Mouse (Mus musculus) small intestine, adult 2 months (tissue): ENCODE results near the gene Gm7030. TPM values are rescaled to one million over a fixed set of nuclear protein-coding genes. Genes with fewer than 3 reads are reported as not detected.
"Not testable (repeated sequence)": the region's sequence is repeated elsewhere in the genome, so short reads cannot be mapped to it uniquely, and the experiment has no call there.

Experiments used
- H3K27ac ChIP-seq: fragments of 200-500 bp; 2 replicates; pipeline ENCODE4 v1.5.1; 2012; ENCODE audit warnings: low read depth, low read length, control low read depth, inconsistent platforms; ENCODE audit not compliant: insufficient read depth
- H3K27me3 ChIP-seq: fragments of 200-500 bp; 2 replicates; pipeline ENCODE4 v1.6.1; 2012; ENCODE audit warnings: mild to moderate bottlenecking, moderate library complexity, low read length, inconsistent platforms; ENCODE audit not compliant: control insufficient read depth, insufficient read depth
- H3K36me3 ChIP-seq: fragments of 200-500 bp; 2 replicates; pipeline ENCODE4 v1.6.1; 2012; ENCODE audit warnings: mild to moderate bottlenecking, low read length, control low read depth, inconsistent platforms; ENCODE audit not compliant: control insufficient read depth, insufficient read depth
- H3K4me1 ChIP-seq: fragments of 200-500 bp; 2 replicates; pipeline ENCODE4 v1.6.1; 2012; ENCODE audit warnings: low read length, inconsistent platforms, mixed read lengths; ENCODE audit not compliant: control insufficient read depth, insufficient read depth, insufficient read length
- H3K4me3 ChIP-seq: fragments of 200-500 bp; 2 replicates; pipeline ENCODE4 v1.5.1; 2012; ENCODE audit warnings: low read depth, mild to moderate bottlenecking, control low read depth, inconsistent platforms, low read length, moderate library complexity
- CTCF ChIP-seq: fragments of 200-500 bp; IDR thresholded peaks from 2 replicates; pipeline ENCODE4 v1.5.1; 2012; ENCODE audit warnings: low read depth, mild to moderate bottlenecking, control low read depth, inconsistent platforms, low read length, moderate library complexity, mixed read lengths; ENCODE audit not compliant: insufficient replicate concordance, insufficient read length; ENCODE audit errors: extremely low read depth
- POLR2A ChIP-seq: fragments of 200-500 bp; IDR thresholded peaks from 2 replicates; pipeline ENCODE4 v1.6.1; 2012; ENCODE audit warnings: low read depth, mild to moderate bottlenecking, control low read depth, inconsistent platforms, low read length, moderate library complexity
- WGBS: fragments of 180-500 bp; shearing (Covaris S2); methylation state at CpG from one replicate; pipeline ENCODE4 v1.1.7; 2018; 5-methylcytosine and 5-hydroxymethylcytosine counted together
- polyA plus RNA-seq: library from polyadenylated mRNA; depleted of rRNA; stranded (reverse); fragments of >200 nt; gene quantifications from 2 replicates; pipeline ENCODE4 v1.2.3, GENCODE M21; 2012

The Gm7030 gene
- polyA plus RNA-seq, 1 experiment, result 88.2 TPM

DNA sequence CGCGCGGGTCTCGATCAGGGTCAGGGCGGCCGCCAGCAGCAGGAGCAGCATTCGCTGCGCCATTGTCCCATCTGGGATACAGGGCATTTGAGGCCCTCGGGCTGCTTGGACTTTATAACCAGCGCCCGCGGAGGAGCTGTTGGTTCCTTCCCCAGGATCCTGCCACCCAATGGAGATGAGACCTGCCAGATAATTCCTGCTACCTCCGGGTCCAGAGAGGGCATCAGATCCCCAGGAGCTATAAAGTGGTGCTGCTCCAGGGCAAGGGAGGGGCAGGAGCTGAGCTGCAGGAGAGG, 16.6 kb upstream of the Gm7030 start:
- H3K36me3 ChIP-seq, H3K27me3 ChIP-seq: not testable (repeated sequence)
- H3K4me3 ChIP-seq, result peak overlapping the region; percentile 78
- H3K27ac ChIP-seq, result peak overlapping the region; percentile 62
- whole genome bisulfite sequencing, result 3% methylated on average over 13 of the region's 13 CpGs
- peak; percentile 59; the same call in 1 of the 2 replicates for TF ChIP-seq POLR2A
- H3K4me1 ChIP-seq, result peaks cover 13% of the 10 kb centered on the region; the same call in 1 of the 2 replicates

DNA sequence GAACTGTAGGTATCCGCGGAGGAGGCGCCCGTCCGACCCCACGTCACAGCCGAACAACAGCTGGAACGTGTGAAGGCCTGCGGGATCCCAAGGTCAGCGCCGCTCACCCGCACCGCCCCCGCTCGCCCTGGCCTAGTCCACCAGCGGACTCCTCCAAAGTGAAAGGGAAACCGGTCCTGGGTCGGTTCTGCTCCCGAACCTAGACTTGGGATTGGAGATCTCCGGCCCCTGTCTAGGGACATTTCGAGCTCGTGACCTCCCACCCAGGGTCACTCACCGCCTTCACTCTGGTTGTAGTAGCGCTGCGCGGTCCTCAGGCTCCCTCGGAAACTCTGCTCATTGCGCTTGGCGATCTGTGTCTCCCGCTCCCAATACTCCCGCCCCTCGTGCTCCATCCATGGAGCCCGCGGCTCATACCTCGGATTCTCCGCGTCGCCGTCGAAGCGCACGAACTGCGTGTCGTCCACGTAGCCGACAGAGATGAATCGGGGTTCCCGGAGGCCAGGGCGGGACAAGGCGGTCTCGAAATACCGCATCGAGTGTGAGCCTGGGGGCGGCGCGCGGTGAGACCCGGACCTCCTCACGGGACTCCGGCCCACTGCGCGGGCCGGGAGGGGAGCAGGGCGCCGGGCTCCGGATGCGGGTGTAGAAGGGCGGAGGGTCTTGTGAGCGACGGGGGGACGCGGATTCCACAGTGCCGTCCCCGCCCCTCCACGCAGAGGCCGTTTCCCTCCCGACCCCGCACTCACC, 16.1 kb upstream of the Gm7030 start:
- peak overlapping the region; percentile 78 for H3K4me3 ChIP-seq
- H3K4me1 ChIP-seq, result peaks cover 13% of the 10 kb centered on the region; the same call in 1 of the 2 replicates
- peaks cover 7% of the 10 kb centered on the region for H3K36me3 ChIP-seq
- peak overlapping the region; percentile 62 for H3K27ac ChIP-seq
- no peak for TF ChIP-seq CTCF
- TF ChIP-seq POLR2A, result no peak
- WGBS, result 3% methylated on average over 77 of the region's 78 CpGs
- no peaks in the 10 kb centered on the region for H3K27me3 ChIP-seq

DNA sequence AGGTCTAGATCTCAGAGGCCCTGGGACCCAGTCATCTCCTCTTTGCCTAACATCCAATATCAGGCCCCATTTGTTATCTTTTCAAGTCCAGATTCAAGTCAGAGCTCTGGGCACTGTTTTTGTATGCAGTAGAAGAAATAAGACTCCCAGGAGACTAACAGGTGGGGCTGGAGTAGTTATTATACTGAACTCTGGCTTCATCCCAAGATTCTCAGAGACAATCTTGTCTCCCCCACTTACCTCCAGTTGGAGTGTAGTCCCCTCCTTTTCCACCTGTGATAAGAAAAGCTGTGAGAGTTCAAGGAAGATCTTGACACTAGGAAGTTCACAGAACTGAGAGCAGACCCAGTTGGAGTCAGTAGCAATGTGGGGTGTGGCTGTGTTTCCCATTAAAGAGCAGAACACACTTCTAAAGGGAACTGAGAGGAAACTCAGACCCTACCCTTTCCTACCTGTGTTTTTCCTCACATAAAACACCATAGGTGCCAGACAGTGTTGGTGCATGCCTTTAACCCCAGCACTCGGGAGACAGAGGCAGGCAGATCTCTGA, 7.1 kb upstream of the Gm7030 start:
- not testable (repeated sequence) for H3K27me3 ChIP-seq, H3K27ac ChIP-seq, H3K4me3 ChIP-seq, H3K36me3 ChIP-seq
- 79% methylated on average over 1 of the region's 1 CpGs for WGBS
- H3K4me1 ChIP-seq, result peaks cover 18% of the 10 kb centered on the region

DNA sequence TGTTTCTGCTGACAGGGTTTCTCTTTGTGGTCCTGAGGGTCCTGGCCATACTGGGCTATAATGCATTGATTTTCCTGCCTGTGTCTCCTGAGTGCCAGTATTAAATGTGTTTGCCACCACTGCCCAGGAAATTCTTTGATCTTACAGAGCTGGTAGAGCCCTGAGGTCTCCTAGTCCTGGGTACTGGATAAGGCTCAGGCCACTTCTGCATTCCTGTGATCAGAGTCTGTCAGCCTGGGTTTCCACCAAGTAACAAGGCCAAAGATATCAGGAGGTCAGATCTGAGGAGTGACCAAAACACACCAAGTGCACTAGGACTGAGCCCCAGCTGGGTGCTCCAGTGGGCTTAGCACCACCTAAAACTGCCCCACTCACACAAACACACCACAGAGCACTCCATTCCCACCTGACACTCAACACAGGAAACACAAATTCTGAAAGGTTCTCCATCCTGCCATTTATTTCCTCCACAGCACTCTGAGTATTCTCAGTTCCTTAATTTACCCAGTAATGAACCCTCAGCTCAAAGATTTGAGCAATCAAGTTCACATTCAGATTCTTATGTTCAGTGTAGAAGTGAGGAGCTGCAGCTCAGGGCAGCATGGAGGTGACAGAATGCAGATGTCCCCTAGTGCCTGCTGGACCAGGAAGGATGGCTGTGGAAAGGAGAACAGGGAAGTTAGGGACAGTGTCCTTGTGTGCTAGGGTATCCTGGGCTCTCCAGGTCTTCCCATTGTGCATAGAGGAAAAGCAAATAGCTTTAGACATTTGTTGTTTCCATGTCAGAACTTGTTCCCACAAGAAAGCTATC, 6.4 kb upstream of the Gm7030 start:
- not testable (repeated sequence) for H3K4me3 ChIP-seq, H3K27ac ChIP-seq, H3K27me3 ChIP-seq, H3K36me3 ChIP-seq
- peaks cover 18% of the 10 kb centered on the region for H3K4me1 ChIP-seq

DNA sequence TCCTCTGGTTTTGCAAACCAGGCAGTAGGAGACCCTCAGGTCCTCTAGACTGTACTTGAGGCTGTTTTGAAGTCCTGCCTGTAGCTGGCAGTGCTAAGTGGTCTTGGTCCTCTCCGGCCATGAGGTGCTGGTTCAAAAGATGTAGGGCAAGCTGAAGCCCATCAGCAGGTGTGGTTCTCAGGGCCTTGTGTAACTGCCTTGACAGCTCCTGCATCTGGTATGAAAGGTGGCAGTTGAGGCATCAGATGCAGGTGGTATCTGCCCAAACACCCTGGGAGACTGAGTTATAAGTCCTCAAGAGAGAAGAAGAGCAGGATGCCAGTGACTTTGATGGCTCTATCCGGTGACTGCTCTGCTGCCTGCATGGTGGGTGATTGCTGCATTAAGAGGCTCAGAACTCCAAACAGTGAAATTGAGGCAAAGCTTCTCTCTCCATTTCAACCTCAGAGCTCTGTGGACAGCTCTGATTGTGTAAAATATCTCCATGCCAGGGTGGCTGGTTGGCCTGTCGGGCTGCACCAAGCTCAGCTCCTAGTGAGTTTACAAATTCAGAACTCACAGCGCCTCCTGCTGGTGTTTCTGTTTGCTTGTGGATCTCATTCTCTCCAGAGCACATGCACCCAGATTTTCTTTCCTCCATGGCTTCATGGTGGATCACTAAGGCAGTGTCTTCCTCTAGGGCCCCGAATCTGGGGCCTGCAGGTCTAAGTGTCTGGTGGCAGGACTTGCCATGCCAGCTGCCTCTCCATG, 2.5 kb upstream of the Gm7030 start:
- WGBS, result 85% methylated on average over 5 of the region's 5 CpGs
- H3K36me3 ChIP-seq, result no peaks in the 10 kb centered on the region
- no peaks in the 10 kb centered on the region for H3K27me3 ChIP-seq
- H3K4me3 ChIP-seq, result no peak overlapping the region
- peak; percentile 24; the same call in 1 of the 2 replicates for TF ChIP-seq CTCF
- no peak for TF ChIP-seq POLR2A
- H3K27ac ChIP-seq, result no peak overlapping the region
- peaks cover 8% of the 10 kb centered on the region; the same call in 1 of the 2 replicates for H3K4me1 ChIP-seq

DNA sequence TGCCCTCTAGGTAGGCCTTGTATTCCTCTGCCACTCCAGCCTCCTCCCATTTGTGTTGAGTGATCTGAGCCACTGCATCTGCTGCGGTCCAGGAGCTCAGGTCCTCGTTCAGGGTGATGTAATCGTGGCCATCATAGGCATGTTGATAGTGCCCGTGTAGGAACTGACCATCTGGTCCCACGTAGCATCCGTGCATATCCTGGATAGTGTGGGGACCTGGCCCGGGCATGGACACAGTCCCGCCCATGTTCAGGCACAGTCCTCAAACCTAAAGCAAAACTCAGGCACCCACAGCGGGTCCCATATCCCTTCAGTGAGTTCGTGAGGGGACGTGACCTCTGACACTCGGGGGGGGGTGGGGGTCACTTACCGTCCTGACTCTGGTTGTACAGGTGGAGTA, 700 bp downstream of the Gm7030 start:
- not testable (repeated sequence) for H3K36me3 ChIP-seq, H3K27ac ChIP-seq, H3K27me3 ChIP-seq, H3K4me1 ChIP-seq
- peak overlapping the region; percentile 87 for H3K4me3 ChIP-seq
- WGBS, result 62% methylated on average over 11 of the region's 13 CpGs

DNA sequence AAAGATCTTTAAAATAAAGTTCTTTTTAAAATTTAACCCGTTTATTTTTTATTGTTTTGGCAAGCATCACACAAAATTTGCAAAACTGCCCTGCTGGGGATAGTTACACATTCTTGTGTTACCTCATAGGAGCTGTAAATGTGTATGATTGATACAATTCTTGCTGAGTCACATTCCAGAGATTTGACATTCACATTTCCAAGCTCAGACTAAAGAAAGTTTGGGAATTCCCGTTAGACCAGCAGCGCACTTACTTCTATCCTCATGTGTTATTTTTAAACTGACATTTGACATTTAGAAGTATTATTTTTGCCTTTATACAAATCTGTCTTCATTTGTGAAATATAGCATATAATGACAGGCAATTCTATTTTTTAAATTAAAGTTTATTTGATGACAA, 5.1 kb downstream of the Gm7030 start:
- H3K27ac ChIP-seq, H3K4me3 ChIP-seq, H3K27me3 ChIP-seq, H3K4me1 ChIP-seq, H3K36me3 ChIP-seq: not testable (repeated sequence)
- WGBS, result 80% methylated on average over 3 of the region's 3 CpGs
